Mouse (Mus musculus) hindbrain, embryonic 10.5 days (tissue): Measurements from ENCODE around the gene Fli1. TPM values are rescaled to one million over a fixed set of nuclear protein-coding genes. Genes with fewer than 3 reads are reported as not detected.

Experiments used
- DNase-seq: peaks from one replicate; pipeline ENCODE4 v3.0.0-alpha.2; 2017; ENCODE audit warnings: low spot score
- H3K27ac ChIP-seq: fragments of 300-500 bp; sonication (generic); 2 replicates; pipeline ENCODE4 v1.5.1; 2016; ENCODE audit warnings: mild to moderate bottlenecking, moderate library complexity
- H3K27me3 ChIP-seq: fragments of 300-500 bp; sonication (generic); 2 replicates; pipeline ENCODE4 v1.6.1; 2016; ENCODE audit warnings: mild to moderate bottlenecking; ENCODE audit not compliant: poor library complexity, insufficient read depth, severe bottlenecking
- H3K36me3 ChIP-seq: fragments of 300-500 bp; sonication (generic); 2 replicates; pipeline ENCODE4 v1.6.1; 2016; ENCODE audit warnings: mild to moderate bottlenecking, moderate library complexity
- H3K4me1 ChIP-seq: fragments of 300-500 bp; sonication (generic); replicated peaks from 2 replicates; pipeline ENCODE4 v1.6.1; 2016; ENCODE audit warnings: mild to moderate bottlenecking
- H3K4me3 ChIP-seq: fragments of 300-500 bp; sonication (generic); 2 replicates; pipeline ENCODE4 v1.5.1; 2016; ENCODE audit warnings: mild to moderate bottlenecking, moderate library complexity
- H3K9me3 ChIP-seq: fragments of 300-500 bp; sonication (generic); 2 replicates; pipeline ENCODE4 v1.6.1; 2016; ENCODE audit warnings: mild to moderate bottlenecking, moderate library complexity
- WGBS: fragments of 180-500 bp; shearing (Covaris S2); methylation state at CpG from one replicate; pipeline ENCODE4 v1.1.7; 2016; 5-methylcytosine and 5-hydroxymethylcytosine counted together
- polyA plus RNA-seq: library from polyadenylated mRNA; unstranded; fragments of >200 nt; fragmentation: Nextera tagmentation; extraction: Ambion mirVana; gene quantifications from 2 replicates; pipeline ENCODE4 v1.2.1, GENCODE M21; 2016

Gene Fli1
- 23.1 and 26.2 TPM in 2 replicates for polyA plus RNA-seq

- Histone ChIP-seq H3K4me1 (peaks cover 79% of the 10 kb centered on the region), H3K4me3 (peak within 1 kb of the TSS; percentile 76), H3K27me3 (peaks cover 100% of the 10 kb centered on the region), H3K27ac (peak within 1 kb of the TSS; percentile 90), H3K36me3 (no peaks in the 10 kb centered on the region), H3K9me3 (no peaks in the 10 kb centered on the region)
- peak; percentile 60 for DNase-seq
- WGBS, result under 1% methylated on average over 41 of the region's 41 CpGs
Observed at GRCm38 (mm10) chr9:32542212-32543039, at the start of gene Fli1. TSS of gene Fli1 (minus strand) at chr9:32542861.

GRCm38 (mm10) chr9:32591732-32592582 is 49.3 kb upstream of the Fli1 start:
- 7% methylated on average over 14 of the region's 14 CpGs for WGBS
- no peaks in the 10 kb centered on the region for H3K36me3 ChIP-seq
- H3K4me3 ChIP-seq, result no peak overlapping the region
- peaks cover 83% of the 10 kb centered on the region for H3K27me3 ChIP-seq
- peak overlapping the region; percentile 19; the same call in 1 of the 2 replicates for H3K27ac ChIP-seq
- peak; percentile 64 for DNase-seq
- H3K4me1 ChIP-seq, result peaks cover 40% of the 10 kb centered on the region
- no peaks in the 10 kb centered on the region for H3K9me3 ChIP-seq

- H3K4me3 ChIP-seq, result no peak overlapping the region
- no peaks in the 10 kb centered on the region for H3K9me3 ChIP-seq
- H3K4me1 ChIP-seq, result peaks cover 37% of the 10 kb centered on the region
- no peaks in the 10 kb centered on the region for H3K36me3 ChIP-seq
- 45% methylated on average over 5 of the region's 5 CpGs for WGBS
- peaks cover 75% of the 10 kb centered on the region for H3K27me3 ChIP-seq
- DNase-seq, result no peak
- no peak overlapping the region for H3K27ac ChIP-seq
Observed at GRCm38 (mm10) chr9:32590571-32590970, 47.9 kb upstream of the Fli1 start.

GRCm38 (mm10) chr9:32589900-32590299 is 47.2 kb upstream of the Fli1 start:
- peaks cover 68% of the 10 kb centered on the region for H3K27me3 ChIP-seq
- H3K27ac ChIP-seq, result no peak overlapping the region
- no peaks in the 10 kb centered on the region for H3K9me3 ChIP-seq
- no peaks in the 10 kb centered on the region for H3K36me3 ChIP-seq
- peaks cover 34% of the 10 kb centered on the region for H3K4me1 ChIP-seq
- peak; percentile 86 for DNase-seq
- WGBS, result 10% methylated on average over 8 of the region's 8 CpGs
- no peak overlapping the region for H3K4me3 ChIP-seq

DNA sequence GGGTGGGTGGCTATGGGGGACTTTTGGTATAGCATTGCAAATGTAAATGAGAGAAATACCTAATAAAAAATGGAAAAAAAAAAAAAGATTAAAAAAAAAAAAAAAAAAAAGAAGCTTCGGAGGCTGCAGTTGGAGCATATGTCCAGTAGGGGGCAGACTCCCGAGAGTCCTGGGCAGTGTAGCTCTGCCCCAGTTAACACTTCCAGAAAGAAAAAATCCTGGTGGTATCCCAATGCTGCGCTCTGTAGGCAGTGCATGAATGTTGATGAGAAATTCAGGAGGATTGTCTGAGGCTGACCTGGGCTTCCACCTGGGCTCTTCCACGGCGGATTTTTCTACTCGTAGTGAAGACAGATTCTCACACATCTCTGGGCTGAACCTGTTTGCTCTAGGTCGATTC is 42.7 kb upstream of the Fli1 start:
- H3K36me3 ChIP-seq, result no peaks in the 10 kb centered on the region
- no peak for DNase-seq
- peaks cover 7% of the 10 kb centered on the region; the same call in 1 of the 2 replicates for H3K4me1 ChIP-seq
- WGBS, result 45% methylated on average over 7 of the region's 7 CpGs
- H3K27me3 ChIP-seq, result peaks cover 28% of the 10 kb centered on the region
- H3K9me3 ChIP-seq, result no peaks in the 10 kb centered on the region
- H3K27ac ChIP-seq, result no peak overlapping the region
- no peak overlapping the region for H3K4me3 ChIP-seq

DNA sequence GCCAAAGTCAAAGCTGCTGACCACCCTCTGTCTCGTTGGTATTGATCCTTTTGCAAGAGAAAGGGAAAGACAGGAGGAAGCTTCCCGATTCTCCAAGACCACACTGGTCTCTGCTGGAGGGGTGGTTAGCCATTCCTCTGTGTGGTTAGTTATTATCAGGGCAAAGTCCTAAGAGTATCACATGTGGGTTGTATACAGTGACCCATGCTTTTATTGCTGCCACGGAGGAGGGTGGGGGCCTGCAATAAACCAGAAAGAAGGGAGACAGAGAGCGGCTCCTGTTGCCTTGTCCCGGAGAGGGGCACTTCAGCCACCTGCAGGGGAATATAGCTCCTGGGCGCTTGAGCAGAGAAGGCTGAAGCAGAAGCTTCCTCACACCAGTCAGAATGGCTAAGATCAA is 41.2 kb upstream of the Fli1 start:
- no peaks in the 10 kb centered on the region for H3K9me3 ChIP-seq
- WGBS, result 86% methylated on average over 6 of the region's 6 CpGs
- peaks cover 25% of the 10 kb centered on the region for H3K27me3 ChIP-seq
- 0 out of 2 replicates have a peak, but pooled peaks cover 3% of the 10 kb centered on the region for H3K4me1 ChIP-seq
- no peak for DNase-seq
- no peaks in the 10 kb centered on the region for H3K36me3 ChIP-seq
- no peak overlapping the region for H3K4me3 ChIP-seq
- no peak overlapping the region for H3K27ac ChIP-seq

DNA sequence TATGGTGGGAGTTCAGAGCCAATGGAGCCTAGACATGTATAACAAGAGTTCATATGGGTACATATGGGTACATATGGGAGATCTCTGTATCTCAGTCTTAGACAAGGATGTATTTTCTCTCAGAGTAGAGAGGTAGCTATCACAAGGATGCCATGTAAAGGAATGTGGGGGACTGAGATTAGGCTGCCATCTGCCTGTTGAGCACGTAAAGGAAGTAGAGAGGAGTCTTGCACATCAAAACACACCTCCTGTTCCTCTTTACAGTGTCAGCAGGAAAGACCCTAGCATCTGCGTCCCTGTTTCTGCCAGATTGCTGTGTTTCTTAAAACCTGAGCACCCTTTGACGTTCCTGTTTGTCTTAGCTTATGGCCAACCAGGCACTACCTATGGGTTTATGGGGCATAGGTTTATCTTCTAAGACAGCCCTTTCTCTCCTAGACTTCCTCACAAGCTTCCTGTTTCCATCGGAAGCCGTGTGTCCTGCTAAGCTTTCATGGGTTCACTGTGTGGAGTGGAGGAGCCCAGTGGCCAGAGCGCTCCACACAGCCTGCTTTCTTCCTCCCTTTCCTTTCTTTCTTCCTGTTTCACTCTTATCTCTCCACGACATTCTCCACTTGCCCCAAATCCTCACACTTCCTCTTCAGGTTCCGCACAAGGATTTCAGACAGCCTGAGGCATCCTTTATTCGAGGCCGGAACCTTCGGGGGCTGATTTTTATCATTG is 39.4 kb upstream of the Fli1 start:
- Histone ChIP-seq H3K4me1 (0 out of 2 replicates have a peak, but pooled peaks cover 3% of the 10 kb centered on the region), H3K27ac (no peak overlapping the region), H3K36me3 (no peaks in the 10 kb centered on the region), H3K9me3 (no peaks in the 10 kb centered on the region), H3K27me3 (peaks cover 6% of the 10 kb centered on the region; the same call in 1 of the 2 replicates), H3K4me3 (no peak overlapping the region)
- DNase-seq, result no peak
- WGBS, result 87% methylated on average over 11 of the region's 11 CpGs

DNA sequence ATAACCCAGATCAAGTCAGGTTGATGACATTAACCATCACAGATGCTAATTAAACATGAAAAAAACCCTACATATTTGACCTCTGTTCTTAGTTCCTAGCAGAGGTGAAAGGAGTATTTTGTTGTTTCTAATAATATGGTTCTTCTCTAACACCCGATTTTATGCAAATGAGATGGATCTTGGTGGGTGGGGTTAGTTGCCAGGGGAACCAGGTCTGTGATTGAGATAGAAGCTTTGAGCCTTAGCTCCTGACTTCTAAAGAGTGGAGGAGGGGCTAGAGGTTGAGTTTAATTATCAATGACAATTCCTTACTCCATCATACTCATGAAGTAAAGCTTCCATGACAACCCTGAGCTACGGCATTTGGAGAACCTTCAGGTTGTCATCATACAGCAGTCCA is 35.8 kb upstream of the Fli1 start:
- no peak for DNase-seq
- Histone ChIP-seq H3K4me3 (no peak overlapping the region), H3K27ac (no peak overlapping the region), H3K36me3 (no peaks in the 10 kb centered on the region), H3K4me1 (0 out of 2 replicates have a peak, but pooled peaks cover 2% of the 10 kb centered on the region), H3K27me3 (no peaks in the 10 kb centered on the region; the same call in 1 of the 2 replicates), H3K9me3 (no peaks in the 10 kb centered on the region)
- 85% methylated on average over 2 of the region's 2 CpGs for WGBS

- Histone ChIP-seq H3K9me3 (no peaks in the 10 kb centered on the region), H3K27ac (no peak overlapping the region), H3K4me3 (no peak overlapping the region), H3K4me1 (peaks cover 9% of the 10 kb centered on the region), H3K36me3 (no peaks in the 10 kb centered on the region), H3K27me3 (no peaks in the 10 kb centered on the region; the same call in 1 of the 2 replicates)
- WGBS, result 64% methylated on average over 4 of the region's 4 CpGs
- no peak for DNase-seq
Observed at GRCm38 (mm10) chr9:32573638-32574037, 31.0 kb upstream of the Fli1 start.

- Histone ChIP-seq H3K36me3 (no peaks in the 10 kb centered on the region), H3K9me3 (no peaks in the 10 kb centered on the region), H3K4me1 (peaks cover 19% of the 10 kb centered on the region), H3K4me3 (no peak overlapping the region), H3K27ac (0 out of 2 replicates have a peak overlapping the region, but pooled peaks have one; percentile 12), H3K27me3 (no peaks in the 10 kb centered on the region)
- no peak for DNase-seq
- WGBS, result 58% methylated on average over 4 of the region's 4 CpGs
Observed at GRCm38 (mm10) chr9:32571676-32572075, 29.0 kb upstream of the Fli1 start.

- H3K4me3 ChIP-seq, result no peak overlapping the region
- H3K4me1 ChIP-seq, result peaks cover 19% of the 10 kb centered on the region
- H3K27me3 ChIP-seq, result no peaks in the 10 kb centered on the region
- DNase-seq, result no peak
- no peaks in the 10 kb centered on the region for H3K36me3 ChIP-seq
- 88% methylated on average over 5 of the region's 5 CpGs for WGBS
- H3K27ac ChIP-seq, result no peak overlapping the region
- H3K9me3 ChIP-seq, result no peaks in the 10 kb centered on the region
Observed at GRCm38 (mm10) chr9:32570547-32570946, 27.9 kb upstream of the Fli1 start.

DNA sequence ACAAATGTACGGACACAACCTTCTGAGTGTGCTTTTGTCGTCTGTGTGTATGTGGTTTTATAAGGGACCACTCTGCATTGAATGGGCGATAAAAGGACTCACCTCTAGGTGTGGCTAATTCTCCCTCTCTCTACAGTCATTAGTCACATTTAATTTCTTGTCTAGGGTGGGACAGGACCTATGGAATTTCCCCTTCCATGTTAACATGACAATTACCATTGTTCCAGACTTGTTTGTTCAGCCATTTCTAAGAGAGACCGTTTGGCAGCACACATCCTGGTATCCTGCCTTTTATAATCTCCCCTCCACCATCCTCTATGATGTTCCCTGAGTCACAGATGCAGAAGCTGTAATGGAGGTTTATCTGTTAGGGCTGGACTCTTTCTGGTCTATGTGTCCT is 26.6 kb upstream of the Fli1 start:
- no peak overlapping the region for H3K27ac ChIP-seq
- H3K36me3 ChIP-seq, result no peaks in the 10 kb centered on the region
- H3K27me3 ChIP-seq, result no peaks in the 10 kb centered on the region
- DNase-seq, result no peak
- no peaks in the 10 kb centered on the region for H3K9me3 ChIP-seq
- no peak overlapping the region for H3K4me3 ChIP-seq
- 82% methylated on average over 4 of the region's 4 CpGs for WGBS
- H3K4me1 ChIP-seq, result peaks cover 26% of the 10 kb centered on the region
